Mouse (Mus musculus): ENCODE data around the gene Gabrg3. TPM values are rescaled to one million over a fixed set of nuclear protein-coding genes. Genes with fewer than 3 reads are reported as not detected.
"Not testable (repeated sequence)": the region's sequence is repeated elsewhere in the genome, so short reads cannot be mapped to it uniquely, and the experiment has no call there.

Gabrg3 gene
- polyA plus RNA-seq, 1 experiment = 0.06 TPM

DNA sequence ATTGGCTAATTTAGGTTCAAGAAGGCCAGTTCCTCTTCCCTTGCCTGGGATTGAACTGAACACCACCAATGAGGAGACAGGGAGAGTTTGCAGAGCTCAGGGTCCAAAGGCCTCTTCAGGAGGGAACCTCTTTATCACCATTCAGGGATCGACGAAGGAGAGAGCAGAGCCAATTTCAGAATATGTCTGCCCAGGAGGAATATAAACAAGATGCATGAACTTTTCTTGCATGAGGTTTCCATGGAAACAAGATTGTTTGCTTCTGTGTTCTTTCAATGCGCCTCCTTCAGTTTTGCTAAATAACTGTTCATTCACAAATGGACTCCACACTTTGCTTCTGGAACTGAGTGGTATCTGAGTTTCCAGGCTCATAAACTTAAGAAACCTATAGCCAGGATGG lies 62.5 kb downstream of the Gabrg3 start:
- DNase-seq (ENCODE audit: low read depth, low spot score) = no peak
- WGBS = 46% methylated on average over 3 of the region's 3 CpGs

DNA sequence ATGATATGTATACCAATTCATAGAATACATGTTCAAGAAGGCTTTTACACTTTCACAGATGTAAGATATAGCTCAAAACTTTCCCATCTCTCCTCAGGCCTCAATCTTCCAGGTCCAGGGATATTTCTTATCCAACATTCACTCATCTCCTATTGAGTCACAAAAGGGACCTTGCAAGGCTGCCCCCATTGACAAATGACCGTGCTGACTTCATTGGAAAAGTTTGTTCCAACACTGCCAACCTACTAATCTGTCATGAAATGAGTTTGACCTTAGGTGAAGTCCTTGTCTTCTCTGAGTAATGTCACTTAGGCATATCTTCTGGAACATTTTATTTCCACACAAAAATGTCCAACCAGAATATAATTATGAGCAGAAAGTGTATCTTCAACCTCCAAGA lies 64.9 kb downstream of the Gabrg3 start:
- WGBS = 66% methylated on average over 1 of the region's 1 CpGs
- no peak for DNase-seq (ENCODE audit: low read depth, low spot score)

DNA sequence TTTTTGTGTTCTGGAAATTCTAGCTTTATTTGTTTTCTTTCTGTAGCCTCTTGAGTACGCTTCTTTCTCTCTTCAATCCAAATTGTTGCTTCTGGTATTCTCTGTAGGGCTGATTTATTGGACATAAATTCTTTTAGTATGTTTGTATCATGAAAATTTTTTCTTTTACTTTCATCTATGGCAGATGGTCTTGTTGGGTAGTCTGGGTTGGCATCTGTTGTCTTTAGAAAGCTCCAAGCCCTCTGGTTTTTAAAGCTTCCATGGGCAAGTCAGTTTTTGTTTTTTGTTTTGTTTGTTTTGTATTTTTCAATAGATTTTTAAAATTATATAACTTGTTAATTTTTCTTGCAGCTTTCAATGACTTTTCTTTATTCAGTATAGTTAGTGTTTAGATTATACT lies 72.0 kb downstream of the Gabrg3 start:
- no peak for DNase-seq (ENCODE audit: low read depth, low spot score)
- 72% methylated on average over 1 of the region's 1 CpGs for WGBS

DNA sequence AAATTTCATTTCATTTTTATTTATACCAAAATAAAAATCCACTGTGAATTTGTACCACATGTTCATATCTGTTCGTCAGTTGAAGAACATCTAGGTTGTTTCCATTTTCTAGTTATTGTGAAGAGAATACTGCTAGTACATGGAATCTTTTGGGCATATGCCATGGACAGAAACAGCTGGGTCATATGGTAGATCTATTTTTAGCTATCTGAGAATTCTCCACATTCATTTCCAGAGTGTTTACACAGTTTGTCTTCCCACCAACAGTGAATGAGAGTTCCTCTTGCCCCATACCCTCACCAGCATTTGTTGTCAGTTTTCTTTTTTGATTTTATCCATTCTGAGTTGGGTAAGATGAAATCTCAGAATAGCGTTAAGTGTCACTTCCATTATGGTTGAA lies 75.0 kb downstream of the Gabrg3 start:
- DNase-seq (ENCODE audit: low read depth, low spot score) = no peak
- WGBS = 79% methylated on average over 2 of the region's 2 CpGs

DNA sequence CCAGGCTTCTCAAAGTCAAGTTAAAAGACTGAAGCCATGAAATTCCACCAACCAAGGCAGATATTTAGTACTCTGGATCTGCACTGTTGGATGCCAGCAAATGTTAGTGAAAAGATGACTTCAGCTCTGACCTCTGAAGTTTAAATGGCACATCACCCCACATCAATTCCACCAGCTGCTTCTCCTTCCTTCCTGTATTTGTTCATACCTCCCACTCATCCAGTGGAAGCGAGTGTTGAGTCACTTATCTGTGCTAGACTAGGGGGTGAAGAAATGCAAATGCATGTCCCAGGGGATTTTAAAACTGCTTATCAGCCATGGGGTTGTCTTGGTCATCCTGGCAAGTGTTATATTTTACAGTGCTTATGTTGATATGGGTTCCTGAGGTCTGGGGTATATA lies 79.7 kb downstream of the Gabrg3 start:
- 50% methylated on average over 1 of the region's 1 CpGs for WGBS
- DNase-seq (ENCODE audit: low read depth, low spot score) = no peak

DNA sequence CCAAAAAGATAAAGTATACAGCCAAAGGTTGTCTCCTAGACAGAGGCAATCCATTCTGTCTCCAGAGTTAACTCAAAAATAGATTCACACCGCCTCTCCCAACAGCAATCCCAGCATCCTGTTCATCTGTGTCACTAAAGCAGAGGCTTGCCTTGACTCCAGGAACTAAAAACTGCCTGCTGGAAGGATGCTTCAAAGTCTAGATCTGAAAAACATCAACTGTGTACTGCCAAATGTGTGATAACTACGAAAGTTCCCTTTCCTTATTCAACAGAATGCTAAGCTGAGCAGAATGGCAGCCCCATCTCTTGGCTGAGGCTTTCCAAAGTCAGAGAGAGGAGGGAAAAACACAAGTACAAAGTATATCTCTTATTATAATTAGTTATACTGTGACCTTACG lies 90.3 kb downstream of the Gabrg3 start:
- 76% methylated on average over 3 of the region's 3 CpGs for WGBS
- no peak for DNase-seq (ENCODE audit: low read depth, low spot score)

DNA sequence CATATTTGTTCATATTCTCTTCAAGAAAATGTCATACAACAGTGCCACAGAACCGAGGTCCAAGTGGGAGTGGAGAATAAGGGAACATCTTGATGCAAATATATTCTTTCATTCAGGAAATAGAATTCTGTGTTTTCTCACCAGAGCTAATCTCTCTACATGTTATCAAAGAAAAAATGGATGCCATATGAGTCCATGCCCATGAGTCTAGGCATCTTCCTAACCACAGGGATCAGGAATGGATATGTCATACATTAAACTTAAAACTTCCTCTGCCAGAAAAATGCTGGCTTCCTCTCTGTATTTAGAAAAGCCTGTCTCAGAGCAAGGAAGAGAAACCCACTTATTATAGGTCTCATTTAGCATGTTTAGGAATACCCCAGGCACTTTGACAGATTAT lies 92.9 kb downstream of the Gabrg3 start:
- WGBS = 70% methylated on average over 1 of the region's 1 CpGs
- DNase-seq (ENCODE audit: low read depth, low spot score) = no peak

DNA sequence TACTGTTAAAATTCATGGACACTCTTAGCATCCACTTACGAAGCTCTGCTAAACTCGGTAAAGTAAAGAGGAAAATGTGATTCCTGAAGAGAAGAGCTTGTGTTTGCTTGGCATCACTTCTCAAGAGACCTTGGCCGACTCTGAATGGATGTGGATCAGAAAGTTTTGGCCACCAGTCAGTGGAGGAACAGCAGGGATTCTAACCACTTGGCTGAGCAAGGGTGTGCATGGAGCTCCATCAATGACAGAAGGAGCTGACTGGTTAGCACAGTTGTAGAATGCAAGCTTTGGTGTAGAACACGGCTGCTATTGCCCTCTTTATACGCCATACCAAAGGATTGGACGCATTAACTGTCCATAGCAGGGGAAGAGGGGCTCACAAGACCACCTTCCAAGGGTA lies 93.4 kb downstream of the Gabrg3 start:
- WGBS = 80% methylated on average over 6 of the region's 6 CpGs
- no peak for DNase-seq (ENCODE audit: low read depth, low spot score)

DNA sequence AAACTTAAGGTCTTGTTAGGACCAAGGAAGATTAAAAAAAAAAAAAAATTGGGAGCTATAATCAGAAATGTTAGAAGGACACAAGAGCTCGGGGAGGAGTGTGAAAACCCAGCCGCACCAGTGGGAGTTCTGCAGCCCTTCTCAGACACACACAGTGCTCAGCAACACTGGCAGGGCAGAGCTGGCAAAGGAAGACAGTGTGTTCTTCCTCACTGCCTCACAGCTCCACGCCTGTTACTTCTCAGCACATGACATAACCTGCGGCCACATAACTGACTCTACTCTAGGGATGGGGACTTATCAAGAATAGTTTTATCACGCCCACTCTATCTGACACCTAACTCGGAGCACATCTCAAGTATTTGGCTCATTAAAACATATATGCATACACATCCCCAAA lies 103.8 kb downstream of the Gabrg3 start:
- 78% methylated on average over 6 of the region's 6 CpGs for WGBS
- DNase-seq (ENCODE audit: low read depth, low spot score) = no peak

DNA sequence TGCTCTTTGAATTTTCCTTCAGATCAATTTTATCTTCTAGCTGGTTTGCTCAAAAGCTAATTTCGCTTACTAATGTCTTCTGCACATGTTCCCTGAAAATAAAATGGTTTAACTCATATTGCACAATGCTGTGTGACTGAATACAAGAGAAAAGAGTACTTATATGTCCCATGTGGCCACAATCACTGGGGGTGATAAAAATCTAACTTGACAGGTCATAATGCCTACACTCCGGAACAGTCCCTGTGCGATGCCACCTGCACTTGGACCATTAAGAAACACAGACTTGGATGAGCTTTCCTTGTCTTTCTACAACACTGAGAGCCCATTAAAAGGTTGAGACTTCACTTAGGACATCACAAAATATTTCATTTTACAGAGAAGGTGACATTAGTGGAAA lies 108.1 kb downstream of the Gabrg3 start:
- 78% methylated on average over 3 of the region's 3 CpGs for WGBS
- DNase-seq (ENCODE audit: low read depth, low spot score) = no peak

DNA sequence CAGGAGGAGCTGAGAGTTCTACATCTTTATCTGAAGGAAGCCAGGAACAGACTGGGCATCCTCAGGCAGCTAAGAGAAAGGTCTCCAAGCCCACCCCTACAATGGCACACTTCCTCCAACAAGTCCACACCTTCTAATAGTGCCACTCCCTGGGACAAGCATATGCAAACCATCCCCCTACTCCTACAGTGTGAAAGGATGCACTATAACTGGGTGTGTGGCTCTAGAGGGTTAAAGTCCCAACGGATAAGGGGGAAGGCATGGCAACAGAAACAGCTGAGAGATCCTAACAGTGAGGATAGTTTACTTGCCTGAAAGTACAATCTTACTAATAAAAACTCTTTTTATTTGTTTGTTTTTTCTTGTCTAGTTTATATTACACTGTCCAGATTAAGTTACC lies 126.8 kb downstream of the Gabrg3 start:
- DNase-seq (ENCODE audit: low read depth, low spot score) = peak; percentile 29
- 12% methylated on average over 1 of the region's 1 CpGs for WGBS

DNA sequence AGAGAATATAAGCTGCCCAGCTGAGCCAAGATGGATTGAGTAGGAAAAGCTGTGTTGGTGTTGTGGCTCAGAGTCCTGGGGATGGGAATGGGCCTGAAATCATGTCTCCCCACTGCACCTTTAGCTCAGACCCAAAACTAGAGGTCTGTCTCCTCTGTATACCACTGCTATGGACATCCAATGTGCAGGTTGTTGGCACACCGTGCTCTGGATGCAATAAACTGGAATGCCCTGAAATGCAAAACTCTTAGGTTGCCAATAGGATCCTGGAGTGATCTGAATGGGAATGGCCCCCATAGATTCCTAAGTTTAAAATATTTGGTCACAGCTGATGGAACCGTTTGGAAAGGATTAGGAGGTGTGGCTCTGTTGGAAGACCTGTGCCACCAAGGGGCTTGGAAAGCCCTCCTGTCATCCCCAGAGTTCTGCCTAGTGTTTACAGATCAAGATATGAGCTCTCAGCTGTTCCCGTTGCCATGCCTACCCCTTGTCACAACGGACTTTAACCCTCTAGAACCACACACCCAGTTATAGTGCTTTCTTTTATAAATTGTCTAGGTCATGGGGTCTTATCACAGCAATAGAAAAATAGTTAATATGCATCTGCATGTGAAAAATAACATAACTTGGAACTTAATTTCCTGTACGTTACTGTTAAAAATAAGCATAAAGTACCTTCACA lies 128.0 kb downstream of the Gabrg3 start:
- WGBS = 32% methylated on average over 5 of the region's 5 CpGs
- peak; percentile 32 for DNase-seq (ENCODE audit: low read depth, low spot score)

DNA sequence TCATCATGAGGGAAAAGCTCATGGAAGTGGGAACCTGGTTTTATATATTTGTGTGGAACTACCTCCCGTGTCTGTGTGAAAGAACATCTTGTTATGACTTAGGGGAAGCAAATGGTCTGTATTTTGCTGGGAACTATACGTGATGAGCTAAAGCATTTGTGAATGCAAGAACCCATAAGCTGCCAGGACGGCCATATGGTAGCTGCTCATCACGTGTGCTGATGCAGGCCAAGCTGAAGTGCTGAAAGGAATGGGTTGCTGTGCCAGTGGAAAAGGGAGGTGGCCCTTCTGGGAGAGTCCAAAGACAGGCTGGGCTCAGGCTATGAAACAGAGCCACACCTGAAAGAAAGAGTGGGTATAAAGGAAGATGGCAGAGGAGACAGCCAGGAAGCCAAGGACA lies 143.0 kb downstream of the Gabrg3 start:
- no peak for DNase-seq (ENCODE audit: low read depth, low spot score)
- 74% methylated on average over 4 of the region's 4 CpGs for WGBS

DNA sequence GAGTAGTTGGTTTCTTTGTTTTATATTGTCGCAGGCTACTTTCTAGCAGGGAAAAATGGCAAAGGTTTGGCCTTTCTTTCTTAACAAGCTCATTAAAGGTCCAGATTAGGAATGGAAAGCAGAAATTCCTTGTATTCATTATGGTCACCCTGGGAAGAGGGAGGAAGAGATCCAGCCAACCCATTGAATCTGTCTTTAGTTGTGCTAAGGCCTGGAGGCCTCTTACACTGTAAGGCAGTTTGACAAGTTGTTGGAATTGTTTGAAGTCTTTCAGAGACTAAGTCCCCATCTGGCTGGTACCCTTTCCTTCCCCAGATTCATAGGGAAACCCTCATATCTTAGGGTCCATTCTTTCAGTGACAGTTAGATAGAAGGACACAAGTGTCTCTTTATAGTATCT lies 172.9 kb downstream of the Gabrg3 start:
- no peak for DNase-seq (ENCODE audit: low read depth, low spot score)

DNA sequence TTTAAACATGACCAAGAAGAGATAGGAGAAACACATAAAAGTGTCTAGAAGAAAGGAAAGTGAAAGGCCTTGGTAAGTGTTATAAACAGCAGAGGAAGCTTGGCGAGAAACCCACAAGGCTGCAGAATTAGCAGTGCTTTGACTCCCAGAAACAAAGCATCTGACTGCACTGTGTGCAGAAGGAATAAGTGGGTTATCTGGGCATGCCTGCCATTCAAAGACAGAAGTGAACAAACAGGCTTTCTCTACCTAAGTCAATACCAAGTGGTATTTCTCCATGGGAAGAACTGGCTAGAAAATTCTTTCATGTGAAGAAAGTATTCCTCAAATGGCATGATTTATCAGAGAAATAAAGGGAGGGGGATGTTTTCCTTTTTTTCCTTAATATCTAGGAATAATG lies 201.0 kb downstream of the Gabrg3 start:
- DNase-seq (ENCODE audit: low read depth, low spot score) = no peak
- WGBS = 58% methylated on average over 1 of the region's 1 CpGs

More for the DNA sequence above, 172.9 kb downstream of the Gabrg3 start:
- 90% methylated on average over 1 of the region's 1 CpGs for WGBS

DNA sequence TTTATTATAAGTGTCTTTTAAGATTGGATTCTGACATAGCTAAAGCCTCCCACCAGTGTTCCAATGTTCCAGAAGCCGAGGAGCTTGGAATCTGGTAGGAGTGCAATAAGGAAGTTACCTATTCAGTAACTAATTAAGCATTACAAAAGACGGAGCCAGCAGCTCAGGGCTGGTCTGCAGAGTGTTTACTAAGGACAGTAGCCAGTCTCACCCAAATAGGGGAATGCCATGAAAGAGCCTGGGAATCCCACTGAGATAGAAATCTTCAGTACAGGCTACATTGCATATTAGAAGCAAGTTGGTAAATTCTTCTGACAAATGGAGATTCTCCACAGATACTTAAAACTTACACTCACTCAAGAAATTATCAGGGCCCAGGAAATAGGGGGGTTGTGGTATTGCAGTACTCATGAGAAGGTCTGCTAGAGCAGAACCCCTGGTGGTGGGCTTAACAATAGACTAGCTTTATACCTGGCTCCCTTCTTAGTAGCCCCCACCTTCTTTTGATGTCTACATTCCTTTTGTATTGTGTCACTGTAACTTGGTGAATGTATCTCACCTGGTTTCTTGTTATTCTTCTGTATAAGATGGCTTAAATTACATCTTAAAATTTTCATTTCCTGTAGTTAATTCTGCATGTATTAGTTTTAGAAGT lies 211.0 kb downstream of the Gabrg3 start:
- not testable (repeated sequence) for DNase-seq (ENCODE audit: low read depth, low spot score)
- WGBS = 20% methylated on average over 2 of the region's 2 CpGs

DNA sequence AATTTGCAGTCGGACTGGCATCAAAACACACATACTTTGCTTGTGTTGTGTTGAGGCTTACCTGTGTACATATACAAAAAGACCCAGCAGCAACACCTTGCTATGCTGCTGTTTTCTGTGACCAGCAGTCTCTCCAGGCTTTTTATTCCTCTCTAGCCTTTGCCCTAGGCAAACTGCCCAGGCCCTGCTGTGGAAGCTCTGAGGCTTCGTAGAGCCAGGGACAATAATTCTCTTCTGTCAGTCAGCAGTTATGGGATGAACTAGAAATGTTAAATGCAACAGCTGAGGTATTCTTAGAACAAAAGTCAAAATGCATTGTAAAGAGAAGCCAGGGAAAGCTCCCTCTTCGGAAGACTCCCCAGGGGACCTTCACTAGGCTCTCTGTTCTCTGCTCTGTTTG lies 220.1 kb downstream of the Gabrg3 start:
- 58% methylated on average over 3 of the region's 3 CpGs for WGBS
- no peak for DNase-seq (ENCODE audit: low read depth, low spot score)

DNA sequence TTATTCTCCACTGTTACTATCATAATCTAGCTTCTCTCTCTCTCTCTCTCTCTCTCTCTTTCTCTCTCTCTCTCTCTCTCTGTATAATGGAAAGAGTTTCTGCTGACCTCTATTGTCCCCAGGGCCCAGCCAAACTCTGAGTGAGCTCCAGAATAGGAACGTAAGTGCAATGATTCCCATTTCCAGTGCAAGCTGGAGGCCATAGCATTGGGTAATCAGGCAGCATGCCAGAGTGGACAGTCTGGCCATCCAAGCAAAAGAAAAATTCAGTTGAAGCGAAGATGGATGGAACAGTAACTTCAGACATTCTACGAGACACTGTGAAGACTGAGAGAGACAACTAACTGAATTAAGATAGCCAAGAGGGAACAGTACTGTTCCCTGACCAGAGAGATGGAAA lies 228.8 kb downstream of the Gabrg3 start:
- 81% methylated on average over 3 of the region's 3 CpGs for WGBS
- DNase-seq (ENCODE audit: low read depth, low spot score) = no peak

DNA sequence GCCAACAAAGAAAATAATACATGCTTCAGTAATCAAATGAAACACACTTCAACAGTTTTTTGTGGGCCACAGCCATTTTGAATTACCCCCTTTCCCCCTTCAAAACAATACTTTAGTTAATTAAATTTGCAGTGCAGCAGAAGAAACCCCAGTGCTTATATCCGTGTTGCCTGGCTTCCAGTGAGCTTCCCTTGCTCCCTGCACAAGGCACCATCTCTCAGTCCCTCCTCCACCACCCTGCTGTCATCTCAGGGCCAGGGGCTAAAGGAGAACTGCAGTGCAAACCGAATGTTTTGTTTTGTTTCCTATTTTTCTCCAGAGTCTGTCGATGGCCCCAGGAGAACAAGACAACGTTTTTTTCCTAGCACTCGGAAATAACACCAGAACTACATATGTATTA lies 233.2 kb downstream of the Gabrg3 start:
- WGBS = 54% methylated on average over 5 of the region's 5 CpGs
- DNase-seq (ENCODE audit: low read depth, low spot score) = no peak

DNA sequence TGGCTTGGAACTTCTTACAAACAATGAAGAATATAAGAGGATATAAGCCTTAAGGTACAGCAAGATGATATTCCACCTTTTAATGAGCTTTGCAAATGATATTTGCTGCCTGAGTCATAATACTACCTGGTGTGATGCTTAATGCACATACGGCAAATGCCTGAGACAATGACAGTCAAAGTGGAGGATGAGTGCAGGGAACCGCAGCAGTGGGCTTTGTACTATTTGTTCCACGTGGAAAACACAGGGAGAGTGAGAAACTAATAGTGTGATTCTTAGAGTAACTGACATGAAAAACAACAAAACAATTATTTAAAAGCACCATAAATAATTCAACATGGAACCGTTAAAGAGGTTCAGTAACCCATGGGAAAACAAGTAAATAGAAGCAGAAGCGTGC lies 236.2 kb downstream of the Gabrg3 start:
- DNase-seq (ENCODE audit: low read depth, low spot score) = no peak
- 79% methylated on average over 5 of the region's 5 CpGs for WGBS

DNA sequence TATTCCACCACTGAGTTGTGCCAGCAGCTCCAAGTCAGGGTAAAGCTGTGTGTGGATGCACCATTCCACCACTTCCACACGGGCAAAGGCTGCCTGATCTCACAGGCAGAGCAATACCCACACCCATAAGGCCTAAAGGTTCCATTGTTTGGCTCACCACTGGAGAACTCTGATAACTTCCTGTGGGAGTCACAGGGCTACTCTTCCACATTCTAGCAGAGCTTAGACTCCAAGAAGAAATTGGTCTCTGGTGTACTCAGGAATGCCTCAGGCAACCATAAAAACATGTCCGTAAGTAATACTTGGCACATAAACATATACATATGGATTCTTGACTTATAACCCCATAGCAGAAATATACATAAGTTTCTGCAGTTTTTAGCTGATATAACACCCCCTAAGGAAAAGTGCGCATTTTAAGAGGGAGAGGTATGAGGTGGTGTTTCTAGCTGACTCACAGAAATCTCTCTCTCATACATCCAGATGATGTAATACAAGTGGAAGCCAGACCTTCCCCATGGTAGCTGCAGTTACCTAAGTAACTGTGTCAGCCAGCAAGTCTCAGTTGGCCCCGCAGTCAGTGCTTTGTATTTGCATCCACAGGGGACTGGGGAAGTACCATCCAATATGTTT lies 248.8 kb downstream of the Gabrg3 start:
- WGBS = 73% methylated on average over 4 of the region's 4 CpGs
- no peak for DNase-seq (ENCODE audit: low read depth, low spot score)
